Mouse (Mus musculus) layer of hippocampus, adult 9-11 months (tissue): ENCODE results near the gene Commd6.
"Not testable (repeated sequence)": the region's sequence is repeated elsewhere in the genome, so short reads cannot be mapped to it uniquely, and the experiment has no call there.

Source experiments
- DNase-seq: peaks from one replicate; pipeline ENCODE4 v3.0.0; 2022

Commd6 gene

DNA sequence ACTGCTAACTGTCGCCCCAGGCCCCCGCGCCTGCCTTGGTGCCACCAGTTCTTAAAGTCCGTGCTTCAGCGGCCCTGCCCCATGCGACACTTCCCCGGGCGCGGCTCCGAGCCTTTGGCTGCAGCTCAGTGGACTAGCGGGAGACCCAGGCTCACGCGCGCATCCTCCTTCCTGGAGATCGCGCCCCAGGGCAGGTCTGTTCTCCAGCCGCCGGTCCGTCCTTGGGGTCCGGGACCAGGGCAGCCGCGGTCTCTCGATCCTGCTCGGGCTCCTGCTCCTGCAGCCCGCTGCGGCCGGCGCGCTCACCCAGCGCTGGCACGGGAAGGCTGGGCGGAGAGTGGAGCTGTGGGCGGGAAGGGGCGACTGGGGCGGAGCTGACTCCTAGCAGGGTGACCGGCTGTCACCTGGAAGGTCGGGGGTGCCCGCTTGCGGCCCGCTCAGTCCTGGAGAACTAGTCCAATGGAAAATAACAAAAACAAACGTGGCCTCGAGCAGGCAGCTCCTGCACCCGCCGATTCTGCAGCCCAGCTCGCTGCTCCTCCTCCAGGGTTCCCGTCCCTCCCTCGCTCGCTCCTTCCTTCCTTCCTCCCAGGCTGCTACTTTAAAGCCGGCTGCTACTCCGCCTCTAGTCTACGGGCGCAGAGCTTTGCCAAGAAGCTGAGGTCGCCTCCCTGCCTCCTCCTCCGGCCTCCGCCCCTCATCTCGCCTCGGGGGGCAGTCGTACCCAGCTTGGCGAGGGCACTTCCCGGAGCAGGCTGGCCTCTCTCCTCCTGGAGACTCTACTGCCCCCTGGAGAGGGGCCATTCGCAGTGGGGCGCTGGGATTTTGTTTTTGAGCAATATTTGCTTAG lies 31.7 kb downstream of the Commd6 start, which contains the start of gene Tbc1d4:
TSS of gene Tbc1d4 (minus strand) at position 673 of the 850 bp plus-strand sequence.
- peak; percentile 73 for DNase-seq

DNA sequence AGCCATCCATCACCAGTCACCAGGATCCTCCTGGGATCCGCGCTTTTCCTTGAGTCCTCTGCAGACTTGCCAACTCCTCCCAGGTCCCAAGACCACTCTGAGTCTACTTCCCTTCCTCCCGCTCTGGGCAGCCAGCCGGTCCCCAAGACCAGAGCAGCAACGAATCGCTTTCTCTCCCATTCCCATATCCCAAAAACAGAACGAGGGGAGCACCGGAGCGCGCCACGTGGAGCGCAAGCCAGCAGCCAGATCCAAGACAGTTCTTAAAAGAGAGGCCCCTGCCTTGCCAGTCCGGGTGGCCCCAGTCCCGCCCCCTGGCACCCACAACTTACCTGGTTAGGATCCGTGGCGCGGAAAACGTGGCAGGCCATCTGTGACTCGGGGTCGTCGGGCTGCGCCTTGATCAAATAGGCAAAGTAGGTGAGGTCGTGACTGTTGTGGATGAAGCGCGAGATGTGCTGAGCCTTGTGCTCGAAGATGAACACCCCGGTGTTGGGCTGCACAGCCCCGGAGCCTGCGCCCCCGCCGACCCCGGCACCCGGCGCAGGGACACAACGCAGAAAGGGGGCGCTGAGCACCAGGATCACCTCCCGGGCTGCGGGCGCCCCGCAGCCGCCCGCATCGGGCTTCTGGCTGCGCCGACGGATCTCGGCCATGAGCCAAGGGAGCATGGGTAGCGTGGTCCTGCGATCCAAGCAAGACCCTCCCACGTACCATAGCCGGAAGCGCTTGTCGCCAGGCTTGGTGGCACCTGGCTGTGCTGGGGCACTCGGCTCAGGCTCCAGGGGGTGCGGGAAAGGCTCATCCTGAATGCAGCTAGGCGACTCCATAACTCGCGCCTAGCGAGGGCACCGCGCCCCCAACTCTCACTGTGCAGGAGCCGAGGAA lies 32.6 kb downstream of the Commd6 start:
- no peak for DNase-seq

DNA sequence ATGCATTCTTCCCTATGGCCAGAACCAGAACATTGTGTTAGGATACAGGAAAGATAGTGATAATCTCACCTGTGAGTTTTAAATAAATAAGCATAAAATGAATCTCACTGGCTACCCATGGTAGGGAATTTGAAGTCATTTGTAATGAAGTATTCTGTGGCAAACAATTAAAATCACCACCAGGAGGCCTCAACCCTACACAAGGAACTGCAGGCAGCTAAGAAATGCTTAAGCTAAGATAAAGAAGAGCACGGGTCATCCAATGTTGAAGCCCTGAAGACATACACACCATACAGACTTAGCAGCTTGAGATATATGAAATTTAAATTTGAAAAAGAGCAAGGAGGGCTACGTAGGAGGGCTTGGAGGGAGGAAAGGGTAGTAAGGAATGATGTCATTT lies 34.6 kb downstream of the Commd6 start:
- DNase-seq = no peak

DNA sequence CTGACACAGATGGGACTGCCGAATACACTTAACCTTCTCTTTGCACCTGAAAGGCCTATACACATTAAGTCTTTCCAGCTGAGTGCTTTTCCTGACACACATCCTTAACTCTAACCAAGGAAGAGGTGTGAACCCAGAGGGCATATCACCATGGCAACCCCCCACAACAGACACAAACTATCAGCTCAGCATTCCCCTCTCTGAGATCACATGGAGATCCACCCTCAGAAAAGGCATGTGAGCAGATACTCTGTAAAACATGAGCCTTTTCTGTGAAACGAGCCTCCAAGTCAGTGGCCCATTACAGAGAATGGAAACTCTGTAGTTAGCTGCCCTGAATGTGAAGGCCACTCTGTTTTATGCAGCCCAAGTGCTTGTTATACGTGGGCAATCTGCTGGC lies 37.6 kb downstream of the Commd6 start:
- no peak for DNase-seq

DNA sequence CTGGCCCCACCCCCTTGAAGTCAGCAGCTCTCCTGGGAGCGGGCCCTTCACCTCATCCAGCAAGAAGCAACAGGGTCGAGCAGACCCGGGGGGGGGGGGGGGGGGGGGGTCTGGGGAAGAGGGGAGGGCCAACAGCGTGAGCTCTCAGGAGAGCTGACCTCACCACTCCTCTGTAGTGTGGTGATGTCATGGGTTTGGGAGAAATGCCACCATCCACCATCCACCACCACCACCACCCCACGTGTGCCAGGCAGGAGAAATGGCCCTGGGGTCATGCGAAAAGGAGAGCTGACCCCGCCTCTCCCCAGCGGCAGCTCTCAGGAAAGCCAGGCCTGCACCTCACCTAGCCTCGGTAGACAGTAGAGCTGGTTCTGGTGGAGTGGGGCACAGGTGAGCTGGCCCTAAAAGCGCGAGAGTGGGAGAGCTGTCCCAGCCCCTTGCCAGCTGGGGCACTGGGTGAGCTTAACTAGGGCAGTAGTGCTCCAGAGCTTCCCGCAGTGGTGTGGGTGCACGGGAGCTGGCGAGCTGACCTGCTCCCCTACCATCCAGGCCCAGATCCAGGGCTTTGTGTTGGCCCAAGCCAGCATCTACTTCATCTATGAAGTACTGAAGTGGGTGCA lies 43.3 kb downstream of the Commd6 start:
- DNase-seq = no peak

DNA sequence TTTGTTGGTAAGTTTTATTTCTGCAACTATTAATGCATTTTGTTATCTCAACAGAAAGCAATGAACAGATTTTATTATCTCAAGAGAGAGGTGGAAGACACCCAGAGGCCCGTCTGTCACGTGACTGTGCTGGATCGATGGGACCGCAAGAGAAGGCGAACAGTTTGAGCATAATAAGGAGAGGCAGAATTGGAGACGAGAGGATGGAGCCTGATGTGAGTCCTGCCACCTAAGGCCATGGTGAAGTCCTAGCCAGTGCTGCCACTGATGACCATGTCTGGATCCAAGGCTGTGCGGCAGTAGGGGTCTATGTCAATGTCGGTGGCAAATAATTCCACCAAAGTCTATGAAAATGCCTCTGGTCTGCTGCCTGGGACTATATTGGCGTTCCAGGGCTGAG lies 43.8 kb downstream of the Commd6 start:
- DNase-seq = no peak

DNA sequence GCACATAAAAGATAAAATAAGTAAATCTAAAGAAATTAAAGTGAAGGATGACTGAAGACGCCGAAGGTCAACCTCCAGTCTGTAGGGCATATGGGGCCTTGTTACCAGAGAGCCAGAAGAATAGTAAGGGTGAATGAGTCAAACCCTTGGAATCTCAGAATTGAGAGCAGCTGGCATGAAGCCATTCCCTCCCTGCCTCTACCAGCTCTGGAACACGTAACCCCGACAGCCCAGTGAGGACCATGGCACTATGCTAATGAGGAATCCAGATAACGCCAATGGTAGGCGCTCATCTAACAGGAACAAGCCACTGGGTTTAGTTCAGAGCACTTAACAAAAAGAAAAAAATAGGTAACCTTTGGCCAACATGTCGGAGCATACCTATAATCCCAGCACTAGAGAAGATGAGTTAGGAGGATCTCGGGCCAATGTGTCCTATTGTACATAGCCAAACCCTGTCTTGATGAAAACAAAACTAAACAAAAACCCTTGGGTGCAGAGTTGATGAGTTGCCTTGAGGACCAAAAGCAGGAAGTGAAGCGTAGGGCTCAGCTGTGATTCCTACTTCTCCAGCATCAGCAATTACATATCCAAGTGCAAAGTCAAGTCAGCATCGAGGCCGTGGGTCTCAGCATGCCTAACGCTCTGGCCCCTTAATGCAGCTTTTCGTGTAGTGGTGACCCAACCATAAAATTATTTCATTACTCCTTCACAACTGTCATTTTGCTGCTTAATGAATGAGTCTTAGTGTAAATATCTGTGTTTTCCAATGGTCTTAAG lies 45.0 kb downstream of the Commd6 start:
- no peak for DNase-seq

DNA sequence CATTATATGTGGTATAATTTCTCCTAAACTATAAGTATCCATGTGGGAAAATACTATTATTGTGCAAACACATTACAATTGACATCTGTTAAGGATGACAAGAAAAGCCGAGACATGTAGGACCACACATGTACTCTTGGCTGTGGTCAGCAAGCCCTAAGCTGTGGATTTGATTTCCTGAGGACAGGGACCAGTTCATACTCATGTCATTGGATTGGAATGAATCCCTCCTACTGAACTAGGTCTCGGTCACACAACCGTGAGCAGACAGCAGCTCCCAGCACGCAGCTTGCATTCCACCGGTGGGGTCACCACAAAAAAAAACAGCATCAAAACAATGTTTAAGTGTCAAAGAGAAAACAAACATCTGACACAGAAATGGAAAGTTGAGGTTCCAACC lies 46.5 kb downstream of the Commd6 start:
- DNase-seq = no peak

DNA sequence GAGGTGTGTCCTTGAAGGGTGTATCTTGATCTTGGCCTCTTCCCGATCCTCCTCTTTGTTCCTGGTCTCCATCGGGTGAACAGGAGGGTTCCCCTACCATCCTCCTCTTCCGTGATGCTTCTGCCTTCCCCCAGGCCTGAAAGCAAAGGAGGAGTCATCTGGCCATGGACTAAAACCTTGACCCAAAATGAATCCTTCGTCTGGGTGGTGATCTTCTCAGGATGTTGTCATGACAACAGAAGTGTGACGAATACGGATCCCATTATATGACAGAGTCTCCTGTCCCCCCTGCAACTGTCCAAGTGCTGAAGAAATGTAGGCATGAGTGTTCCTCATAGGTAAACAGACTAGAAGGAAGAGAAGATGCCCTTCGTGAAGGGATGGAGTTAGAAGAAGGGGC lies 47.1 kb downstream of the Commd6 start:
- DNase-seq = no peak

DNA sequence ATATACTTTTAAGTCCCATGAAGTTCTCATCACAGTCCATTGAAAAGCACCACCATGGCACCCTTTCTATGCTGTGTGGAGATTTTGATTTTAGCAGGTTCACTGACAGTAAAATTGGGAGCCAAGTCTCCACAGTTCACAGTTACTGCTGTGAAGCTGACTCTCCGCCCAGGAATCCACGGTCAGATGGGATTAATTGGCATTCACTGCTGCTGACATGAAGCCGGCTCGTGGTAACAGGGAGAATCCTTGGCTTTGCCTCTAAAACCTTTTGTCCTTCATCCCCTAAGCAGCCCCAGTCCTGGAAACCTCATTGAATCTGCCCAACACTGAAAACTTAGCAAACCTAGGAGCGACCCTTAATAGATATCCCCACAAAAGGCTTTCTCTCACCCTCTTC lies 49.4 kb downstream of the Commd6 start:
- DNase-seq = no peak

DNA sequence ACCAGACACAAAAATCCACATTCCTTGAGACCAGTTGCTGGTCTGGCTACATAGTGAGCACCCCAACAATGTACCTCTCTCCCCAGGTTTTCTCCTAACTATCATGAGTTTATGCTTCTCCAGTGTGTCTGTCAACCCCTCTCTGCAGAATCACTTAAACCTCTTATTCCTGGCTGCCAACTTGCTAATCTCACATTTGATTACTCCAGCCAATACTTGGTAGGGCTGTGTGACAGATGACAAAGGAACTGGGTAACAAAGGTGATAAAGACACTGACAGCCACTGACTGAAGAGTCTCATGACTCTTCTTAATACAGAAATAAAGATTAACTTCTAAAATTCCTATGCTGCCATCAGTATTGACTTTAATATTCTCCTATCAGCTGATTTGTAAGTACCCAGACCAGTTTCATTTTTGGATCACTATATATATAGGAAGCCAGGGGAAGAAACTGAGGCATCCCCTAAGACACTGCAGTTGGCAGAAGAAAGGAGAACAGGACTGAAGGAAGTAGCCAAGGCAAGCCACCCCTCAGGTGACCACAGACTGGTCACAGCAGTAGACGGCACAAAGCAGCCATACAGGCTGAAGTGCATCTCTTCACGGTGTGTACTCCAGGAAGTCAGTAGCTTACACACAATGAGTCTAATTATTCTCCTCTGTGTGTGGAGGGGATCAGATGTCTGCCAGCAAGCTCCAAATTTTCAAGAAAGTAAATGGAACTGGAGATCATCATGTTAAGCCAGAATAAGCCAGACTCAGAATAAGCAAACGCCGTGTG lies 52.1 kb downstream of the Commd6 start:
- not testable (repeated sequence) for DNase-seq

DNA sequence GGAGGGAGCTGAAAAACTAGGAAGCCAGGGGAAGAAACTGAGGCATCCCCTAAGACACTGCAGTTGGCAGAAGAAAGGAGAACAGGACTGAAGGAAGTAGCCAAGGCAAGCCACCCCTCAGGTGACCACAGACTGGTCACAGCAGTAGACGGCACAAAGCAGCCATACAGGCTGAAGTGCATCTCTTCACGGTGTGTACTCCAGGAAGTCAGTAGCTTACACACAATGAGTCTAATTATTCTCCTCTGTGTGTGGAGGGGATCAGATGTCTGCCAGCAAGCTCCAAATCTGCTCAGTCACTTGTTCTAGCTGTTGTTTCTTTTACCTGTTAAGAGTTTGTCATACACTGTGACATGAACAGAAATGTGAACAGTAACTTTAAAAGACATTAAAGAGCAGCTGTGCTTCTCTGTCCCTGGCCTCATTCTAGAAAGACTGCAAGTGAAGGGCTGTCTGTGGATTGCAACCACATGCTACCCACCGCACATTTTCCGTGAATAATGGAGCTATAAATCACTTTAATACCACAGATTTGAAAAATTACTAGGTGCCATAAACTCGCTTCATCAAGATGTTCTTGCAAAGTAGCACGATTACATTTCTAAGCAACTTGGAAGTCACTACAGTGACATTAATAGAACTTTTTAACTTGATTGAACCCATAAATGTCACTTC lies 53.0 kb downstream of the Commd6 start:
- not testable (repeated sequence) for DNase-seq

DNA sequence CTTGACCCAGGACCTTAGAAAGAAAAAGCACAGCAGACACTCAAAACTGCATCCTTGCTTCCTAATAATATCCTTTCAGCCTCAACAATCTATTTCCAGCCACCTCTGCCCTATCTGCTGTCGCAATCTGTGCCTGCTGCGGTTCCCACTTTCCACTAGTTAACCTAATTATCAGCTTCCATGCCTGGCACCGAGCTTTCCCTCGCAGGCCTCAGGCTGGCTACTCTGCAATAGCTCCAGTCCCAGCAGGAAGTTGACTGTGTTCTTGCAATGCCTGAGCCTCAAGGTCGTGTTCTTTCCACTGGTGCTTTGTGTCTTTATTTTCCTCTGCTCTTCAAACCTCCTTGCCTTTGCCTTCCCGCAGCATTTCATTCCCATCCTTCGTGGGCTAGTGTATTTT lies 54.4 kb downstream of the Commd6 start:
- DNase-seq = no peak
